Mouse (Mus musculus) limb, embryonic 13.5 days (tissue): Measurements from ENCODE around the gene Ahcy. TPM values are rescaled to one million over a fixed set of nuclear protein-coding genes. Genes with fewer than 3 reads are reported as not detected.
"Not testable (repeated sequence)": the region's sequence is repeated elsewhere in the genome, so short reads cannot be mapped to it uniquely, and the experiment has no call there.

Experiments used
- ATAC-seq: fragments of 200-750 bp; cut with Nextera tagmentation; 2 replicates; pipeline ENCODE4 v1.8.0; 2017; ENCODE audit warnings: low read depth, moderate number of reproducible peaks, moderate TSS enrichment; ENCODE audit not compliant: low FRiP score
- H3K27ac ChIP-seq: fragments of 300-500 bp; sonication (generic); 2 replicates; pipeline ENCODE4 v1.5.1; 2015; ENCODE audit warnings: inconsistent platforms, mild to moderate bottlenecking, moderate library complexity
- H3K27me3 ChIP-seq: fragments of 300-500 bp; sonication (generic); 2 replicates; pipeline ENCODE4 v1.6.1; 2015; ENCODE audit warnings: mild to moderate bottlenecking, inconsistent platforms
- H3K36me3 ChIP-seq: fragments of 300-500 bp; sonication (generic); 2 replicates; pipeline ENCODE4 v1.6.1; 2015; ENCODE audit warnings: inconsistent platforms, mild to moderate bottlenecking, moderate library complexity
- H3K4me1 ChIP-seq: fragments of 300-500 bp; sonication (generic); 2 replicates; pipeline ENCODE4 v1.6.1; 2015; ENCODE audit warnings: inconsistent platforms
- H3K4me2 ChIP-seq: fragments of 300-500 bp; sonication (generic); replicated peaks from 2 replicates; pipeline ENCODE4 v1.6.1; 2015; ENCODE audit warnings: inconsistent platforms, mild to moderate bottlenecking, moderate library complexity
- H3K4me3 ChIP-seq: fragments of 300-500 bp; sonication (generic); 2 replicates; pipeline ENCODE4 v1.5.1; 2015; ENCODE audit warnings: moderate library complexity, mild to moderate bottlenecking, inconsistent platforms
- H3K9ac ChIP-seq: fragments of 300-500 bp; sonication (generic); 2 replicates; pipeline ENCODE4 v1.6.1; 2015; ENCODE audit warnings: mild to moderate bottlenecking, inconsistent platforms
- H3K9me3 ChIP-seq: fragments of 300-500 bp; sonication (generic); 2 replicates; pipeline ENCODE4 v1.6.1; 2016; ENCODE audit warnings: inconsistent platforms
- WGBS: fragments of 180-500 bp; shearing (Covaris S2); methylation state at CpG from one replicate; pipeline ENCODE4 v1.1.7; 2015; 5-methylcytosine and 5-hydroxymethylcytosine counted together
- polyA plus RNA-seq: library from polyadenylated mRNA; unstranded; fragments of >200 nt; fragmentation: Nextera tagmentation; extraction: Ambion mirVana; gene quantifications from 2 replicates; pipeline ENCODE4 v1.2.1, GENCODE M21; 2015

Gene Ahcy
- polyA plus RNA-seq, 1 experiment from 2014 or later = 73.1 TPM

DNA sequence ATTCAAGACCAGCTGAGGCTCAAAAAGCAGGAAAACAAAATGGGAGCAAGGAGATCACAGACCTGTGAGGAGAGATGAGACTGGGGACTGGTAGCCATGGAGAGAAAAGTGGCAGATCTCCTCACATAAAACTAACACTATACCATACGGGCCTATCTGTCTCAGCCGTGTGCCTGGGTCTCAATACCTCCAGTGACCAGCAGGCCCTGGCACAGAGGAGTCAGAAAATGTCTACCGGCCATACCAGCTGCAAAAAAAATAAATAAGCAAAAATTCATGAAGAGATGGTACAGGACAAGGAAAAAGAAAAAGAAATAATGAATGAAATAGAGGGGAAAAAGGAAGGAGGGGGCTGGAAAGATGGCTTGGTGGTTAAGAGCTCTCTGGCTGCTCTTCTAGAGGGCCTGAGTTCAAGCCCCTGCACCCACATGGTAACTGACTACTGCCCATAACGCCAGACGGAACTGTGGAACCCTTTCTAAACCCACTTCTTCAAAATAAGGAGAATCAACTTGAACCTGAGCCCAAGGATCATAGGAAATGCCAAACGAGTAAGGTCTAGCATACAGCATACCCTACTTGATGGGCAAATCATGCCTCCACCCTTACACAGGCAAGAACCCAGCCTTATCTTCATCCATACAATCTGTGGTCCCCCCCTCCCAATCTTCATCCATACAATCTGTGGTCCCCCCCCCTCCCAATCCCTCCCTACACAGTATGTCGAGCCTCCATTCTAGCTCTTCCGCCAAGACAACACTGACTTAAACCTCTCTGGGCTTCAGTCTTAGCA, 1.7 kb downstream of the Ahcy start:
- Histone ChIP-seq H3K9ac (no peak overlapping the region), H3K4me2 (peak overlapping the region; percentile 76), H3K27ac (no peak overlapping the region), H3K36me3 (peaks cover 11% of the 10 kb centered on the region), H3K9me3 (no peaks in the 10 kb centered on the region), H3K4me3 (peak overlapping the region; percentile 73), H3K27me3 (no peaks in the 10 kb centered on the region), H3K4me1 (peaks cover 26% of the 10 kb centered on the region)
- WGBS = 78% methylated on average over 8 of the region's 8 CpGs
- ATAC-seq = no peak

DNA sequence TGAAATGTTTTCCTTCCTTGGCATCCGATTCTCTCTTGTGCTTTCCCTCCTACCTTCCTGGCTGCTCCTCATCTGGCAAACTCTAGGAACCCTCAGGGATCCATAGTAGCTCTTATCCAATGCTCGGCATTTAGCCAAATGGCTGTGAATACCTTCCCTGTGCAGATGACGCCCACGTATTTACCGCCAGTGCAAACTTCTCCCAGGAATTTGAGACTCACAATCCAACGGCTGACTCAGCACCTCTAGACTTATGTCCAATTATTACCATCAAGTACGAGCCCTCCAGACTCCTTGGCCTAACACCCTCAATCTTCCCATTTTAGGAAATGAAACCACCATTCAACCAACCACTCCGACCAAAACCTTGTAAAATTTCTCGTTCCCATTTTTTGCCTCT, 3.3 kb downstream of the Ahcy start:
- H3K9me3 ChIP-seq = no peaks in the 10 kb centered on the region
- WGBS = 82% methylated on average over 9 of the region's 9 CpGs
- peaks cover 26% of the 10 kb centered on the region for H3K4me1 ChIP-seq
- H3K9ac ChIP-seq = no peak overlapping the region
- no peak overlapping the region for H3K4me2 ChIP-seq
- H3K4me3 ChIP-seq = no peak overlapping the region
- no peaks in the 10 kb centered on the region for H3K27me3 ChIP-seq
- H3K27ac ChIP-seq = no peak overlapping the region
- ATAC-seq = no peak
- H3K36me3 ChIP-seq = peaks cover 26% of the 10 kb centered on the region

DNA sequence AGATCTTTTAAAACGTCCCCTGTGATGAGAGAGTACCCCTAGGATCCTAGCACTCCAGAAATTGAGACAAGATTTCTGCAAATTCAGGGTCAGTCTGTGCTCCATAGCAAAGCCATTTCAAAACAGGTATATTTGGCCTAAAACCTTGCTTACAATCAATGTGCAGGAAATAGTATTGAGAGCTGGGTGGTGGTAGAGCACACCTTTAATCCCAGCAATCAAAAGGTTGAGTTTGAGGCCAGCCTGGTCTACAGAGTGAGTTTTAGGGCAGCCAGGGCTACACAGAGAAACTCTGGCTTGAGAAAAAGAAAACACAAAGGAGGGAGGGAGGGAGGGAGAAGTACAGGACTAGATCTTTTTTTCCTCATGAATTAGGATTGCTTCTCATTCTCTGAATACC, 16.9 kb downstream of the Ahcy start:
- Histone ChIP-seq H3K4me2 (no peak overlapping the region), H3K4me3 (no peak overlapping the region), H3K4me1 (no peaks in the 10 kb centered on the region), H3K27me3 (no peaks in the 10 kb centered on the region), H3K36me3 (peaks cover 28% of the 10 kb centered on the region), H3K27ac (no peak overlapping the region), H3K9ac (no peak overlapping the region), H3K9me3 (no peaks in the 10 kb centered on the region)
- 67% methylated on average over 1 of the region's 1 CpGs for WGBS
- ATAC-seq = no peak

DNA sequence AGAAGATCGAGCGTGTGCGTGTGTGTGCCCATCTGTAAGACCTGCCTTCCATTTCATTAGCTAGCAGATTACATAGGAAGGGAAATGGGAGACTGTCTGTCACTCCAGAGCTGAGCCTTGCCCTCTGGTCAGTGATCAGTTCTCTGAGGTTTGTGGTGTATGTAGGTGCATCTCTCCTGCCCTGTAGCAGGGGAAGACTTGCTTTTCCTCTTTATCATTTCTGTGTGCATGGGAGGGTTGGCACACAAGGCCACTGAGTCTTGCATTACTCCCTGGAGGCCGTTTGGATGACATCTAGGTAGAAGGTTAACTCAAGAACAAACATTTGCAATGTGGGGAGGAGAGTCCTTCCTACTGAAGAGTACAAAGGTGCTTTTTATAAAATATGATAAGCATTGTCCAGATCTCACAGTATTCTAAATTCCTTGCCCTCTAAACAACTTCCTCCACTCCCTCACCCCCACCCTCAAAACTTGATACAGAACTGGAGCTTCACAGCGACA, 18.2 kb downstream of the Ahcy start:
- H3K4me1 ChIP-seq = peaks cover 11% of the 10 kb centered on the region
- no peak for ATAC-seq
- H3K9me3 ChIP-seq = no peaks in the 10 kb centered on the region
- 73% methylated on average over 5 of the region's 5 CpGs for WGBS
- H3K36me3 ChIP-seq = peaks cover 16% of the 10 kb centered on the region
- H3K9ac ChIP-seq = no peak overlapping the region
- no peak overlapping the region for H3K27ac ChIP-seq
- no peak overlapping the region for H3K4me3 ChIP-seq
- no peaks in the 10 kb centered on the region for H3K27me3 ChIP-seq
- H3K4me2 ChIP-seq = no peak overlapping the region

DNA sequence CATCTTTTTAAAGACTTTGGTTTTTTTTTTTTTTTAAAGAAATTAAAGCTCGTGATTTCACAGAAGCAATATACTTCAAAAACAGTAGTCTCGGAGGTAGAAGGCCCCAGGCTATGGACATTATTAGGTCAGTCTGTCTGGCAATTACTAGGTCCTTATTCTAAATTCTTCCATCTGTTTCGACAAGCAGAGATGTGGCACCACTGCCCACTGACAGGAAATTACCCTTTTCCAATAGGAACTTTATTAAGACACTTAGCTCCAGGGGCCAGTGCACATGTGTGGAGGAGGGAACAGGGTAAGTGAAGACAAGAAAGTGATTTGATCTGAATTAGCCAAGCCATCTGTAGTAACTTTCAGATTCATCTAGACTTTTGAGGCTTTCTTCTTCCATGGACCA, 19.6 kb downstream of the Ahcy start:
- peaks cover 8% of the 10 kb centered on the region for H3K36me3 ChIP-seq
- H3K4me3 ChIP-seq = no peak overlapping the region
- H3K27me3 ChIP-seq = no peaks in the 10 kb centered on the region
- no peak overlapping the region; the same call in 1 of the 2 replicates for H3K27ac ChIP-seq
- H3K4me1 ChIP-seq = peaks cover 18% of the 10 kb centered on the region
- no peak overlapping the region for H3K4me2 ChIP-seq
- ATAC-seq = no peak
- no peak overlapping the region for H3K9ac ChIP-seq
- 18% methylated on average over 3 of the region's 3 CpGs for WGBS
- H3K9me3 ChIP-seq = no peaks in the 10 kb centered on the region

DNA sequence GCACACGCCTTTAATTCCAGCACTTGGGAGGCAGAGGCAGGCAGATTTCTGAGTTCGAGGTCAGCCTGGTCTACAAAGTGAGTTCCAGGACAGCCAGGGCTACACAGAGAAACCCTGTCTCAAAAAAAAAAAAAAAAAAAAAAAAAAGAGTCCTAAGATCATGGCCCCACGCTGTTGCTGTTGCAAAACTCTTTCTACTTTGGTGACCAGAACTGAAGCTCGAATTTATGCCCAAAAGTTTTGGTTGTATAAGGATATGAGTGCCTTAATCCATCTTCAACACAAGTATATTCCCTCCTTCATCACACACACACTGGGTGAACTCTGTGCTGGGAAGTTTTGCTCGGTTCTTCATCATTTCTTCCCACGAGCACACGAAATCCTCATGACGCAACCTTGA, 20.8 kb downstream of the Ahcy start:
- not testable (repeated sequence) for H3K4me3 ChIP-seq, H3K36me3 ChIP-seq, H3K27ac ChIP-seq, ATAC-seq, H3K9ac ChIP-seq, H3K9me3 ChIP-seq, H3K27me3 ChIP-seq, H3K4me2 ChIP-seq
- WGBS = 91% methylated on average over 8 of the region's 8 CpGs
- peaks cover 18% of the 10 kb centered on the region for H3K4me1 ChIP-seq

DNA sequence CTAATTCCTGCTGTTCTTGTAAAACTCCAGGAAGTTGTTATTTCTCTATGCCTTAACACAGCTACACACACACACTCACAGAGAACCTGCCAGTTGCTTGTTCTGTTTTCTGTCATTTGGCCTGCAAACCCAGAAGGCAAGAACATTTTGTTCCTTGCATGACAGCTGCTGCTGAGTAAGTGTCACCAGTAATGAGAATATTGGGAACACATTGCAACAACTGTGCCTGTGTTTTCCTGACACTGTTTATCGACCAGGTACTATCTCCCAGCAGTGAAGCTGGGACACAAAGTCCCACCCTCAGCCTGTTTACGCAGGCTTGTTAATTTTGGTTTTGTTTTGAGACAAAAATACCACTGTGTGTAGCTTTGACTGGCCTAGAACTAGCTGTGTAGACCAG, 21.6 kb downstream of the Ahcy start:
- Histone ChIP-seq H3K4me3 (no peak overlapping the region), H3K9ac (no peak overlapping the region), H3K27me3 (no peaks in the 10 kb centered on the region), H3K9me3 (no peaks in the 10 kb centered on the region), H3K4me1 (peaks cover 23% of the 10 kb centered on the region), H3K27ac (no peak overlapping the region), H3K36me3 (no peaks in the 10 kb centered on the region), H3K4me2 (no peak overlapping the region)
- no peak for ATAC-seq
- WGBS = 56% methylated on average over 2 of the region's 2 CpGs

DNA sequence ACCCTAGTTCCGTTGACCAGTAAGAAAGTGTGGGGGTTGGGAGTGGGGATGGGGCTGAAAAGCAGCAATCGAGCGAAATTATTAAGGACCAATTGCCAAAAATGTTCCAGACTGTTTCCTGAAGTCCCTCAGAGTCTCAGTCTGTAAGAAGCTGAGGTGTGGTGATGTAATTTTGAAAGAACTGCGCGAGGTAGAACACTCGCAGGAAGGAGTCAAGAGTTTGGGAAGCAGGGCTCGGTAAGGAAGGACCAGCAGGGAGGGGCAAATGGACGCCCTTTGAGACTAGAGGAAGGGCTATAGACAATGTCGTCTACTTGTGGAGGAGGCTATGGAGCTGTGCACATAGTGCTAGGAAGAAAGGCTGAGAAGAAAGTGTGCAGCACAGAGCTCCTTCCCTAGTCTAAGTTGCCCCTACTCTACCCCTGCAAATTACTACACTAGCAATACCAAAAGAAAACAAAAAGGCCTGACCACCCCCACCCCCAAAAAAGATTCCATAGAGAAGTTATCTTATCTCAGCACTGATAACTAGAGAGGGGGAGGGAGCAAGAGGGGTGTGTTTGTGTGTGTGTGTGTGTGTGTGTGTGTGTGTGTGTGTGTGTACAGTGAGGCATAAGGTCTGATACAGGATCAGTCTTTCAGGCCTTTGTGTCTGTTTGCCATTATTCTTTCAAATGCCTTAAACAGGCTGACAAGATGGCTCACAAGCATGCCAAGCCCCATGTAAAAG, 22.5 kb downstream of the Ahcy start:
- Histone ChIP-seq H3K36me3 (no peaks in the 10 kb centered on the region), H3K4me2 (peak overlapping the region; percentile 85), H3K27me3 (no peaks in the 10 kb centered on the region), H3K4me3 (peak overlapping the region; percentile 55), H3K4me1 (peaks cover 28% of the 10 kb centered on the region), H3K9me3 (no peaks in the 10 kb centered on the region), H3K9ac (peak overlapping the region; percentile 59), H3K27ac (peak overlapping the region; percentile 83)
- WGBS = 22% methylated on average over 9 of the region's 9 CpGs
- ATAC-seq = no peak

DNA sequence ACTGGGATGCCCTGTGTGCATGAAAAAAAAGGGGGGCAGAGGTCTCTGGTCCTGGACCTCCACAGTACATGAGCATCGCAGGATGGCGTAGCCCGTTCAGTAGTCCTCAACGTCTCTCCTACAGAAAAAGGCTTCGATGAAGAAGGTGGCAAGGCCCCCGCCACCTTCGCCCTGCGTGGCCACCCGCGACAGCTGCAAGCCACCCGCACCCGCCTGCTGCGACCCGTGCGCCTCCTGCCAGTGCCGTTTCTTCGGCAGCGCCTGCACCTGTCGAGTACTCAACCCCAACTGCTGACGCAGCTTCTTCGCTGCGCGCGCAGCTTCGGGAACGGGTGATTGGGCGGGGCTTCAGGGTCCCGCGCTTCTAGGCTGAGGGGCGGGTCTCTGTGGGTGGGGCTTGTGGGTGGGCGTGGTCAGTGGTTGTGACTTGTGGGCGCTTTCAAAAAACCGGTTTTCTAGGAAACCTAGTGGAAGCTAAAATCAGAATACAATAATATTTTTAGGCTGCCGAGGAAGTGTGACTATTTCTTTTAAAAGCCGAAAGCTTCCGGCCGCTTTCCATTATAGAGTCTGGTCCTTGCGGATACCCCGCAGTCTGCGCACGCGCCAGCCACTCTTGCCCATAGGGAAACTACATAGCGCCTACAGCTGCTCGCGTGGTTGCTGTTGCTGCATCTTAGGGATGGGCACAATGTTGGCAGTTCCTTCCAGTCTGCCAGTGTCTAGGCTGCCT, 23.6 kb downstream of the Ahcy start:
- WGBS = 1% methylated on average over 45 of the region's 45 CpGs
- Histone ChIP-seq H3K4me3 (peak overlapping the region; percentile 55), H3K4me1 (peaks cover 28% of the 10 kb centered on the region), H3K9ac (peak overlapping the region; percentile 61), H3K4me2 (peak overlapping the region; percentile 85), H3K27ac (peak overlapping the region; percentile 83), H3K27me3 (no peaks in the 10 kb centered on the region), H3K36me3 (no peaks in the 10 kb centered on the region), H3K9me3 (no peaks in the 10 kb centered on the region)
- ATAC-seq = peak; percentile 93

DNA sequence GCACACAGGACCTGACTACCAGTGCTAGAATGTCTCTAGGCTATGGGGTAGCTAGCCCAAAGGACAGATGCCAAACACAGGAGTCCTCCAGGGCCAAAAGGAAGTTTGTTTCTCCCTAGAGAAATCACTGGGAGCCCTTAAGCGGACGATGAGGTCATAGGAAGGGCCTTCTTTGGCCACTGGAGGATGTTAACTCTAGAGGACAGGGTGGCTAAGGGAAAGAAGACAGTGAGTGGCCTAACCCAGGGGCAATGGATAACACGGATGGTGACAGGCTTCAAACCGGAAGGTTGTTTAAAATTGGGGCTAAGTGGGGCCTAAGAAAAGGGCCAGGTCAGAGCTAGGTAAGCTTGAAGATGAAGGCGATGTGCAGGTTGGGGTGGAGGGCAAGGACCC, 24.2 kb downstream of the Ahcy start:
- Histone ChIP-seq H3K9ac (peak overlapping the region; percentile 61), H3K9me3 (no peaks in the 10 kb centered on the region), H3K4me2 (peak overlapping the region; percentile 85), H3K27me3 (no peaks in the 10 kb centered on the region), H3K36me3 (no peaks in the 10 kb centered on the region), H3K4me3 (peak overlapping the region; percentile 55), H3K27ac (peak overlapping the region; percentile 39; the same call in 1 of the 2 replicates), H3K4me1 (peaks cover 28% of the 10 kb centered on the region)
- 20% methylated on average over 5 of the region's 5 CpGs for WGBS
- ATAC-seq = no peak; the same call in 1 of the 2 replicates

DNA sequence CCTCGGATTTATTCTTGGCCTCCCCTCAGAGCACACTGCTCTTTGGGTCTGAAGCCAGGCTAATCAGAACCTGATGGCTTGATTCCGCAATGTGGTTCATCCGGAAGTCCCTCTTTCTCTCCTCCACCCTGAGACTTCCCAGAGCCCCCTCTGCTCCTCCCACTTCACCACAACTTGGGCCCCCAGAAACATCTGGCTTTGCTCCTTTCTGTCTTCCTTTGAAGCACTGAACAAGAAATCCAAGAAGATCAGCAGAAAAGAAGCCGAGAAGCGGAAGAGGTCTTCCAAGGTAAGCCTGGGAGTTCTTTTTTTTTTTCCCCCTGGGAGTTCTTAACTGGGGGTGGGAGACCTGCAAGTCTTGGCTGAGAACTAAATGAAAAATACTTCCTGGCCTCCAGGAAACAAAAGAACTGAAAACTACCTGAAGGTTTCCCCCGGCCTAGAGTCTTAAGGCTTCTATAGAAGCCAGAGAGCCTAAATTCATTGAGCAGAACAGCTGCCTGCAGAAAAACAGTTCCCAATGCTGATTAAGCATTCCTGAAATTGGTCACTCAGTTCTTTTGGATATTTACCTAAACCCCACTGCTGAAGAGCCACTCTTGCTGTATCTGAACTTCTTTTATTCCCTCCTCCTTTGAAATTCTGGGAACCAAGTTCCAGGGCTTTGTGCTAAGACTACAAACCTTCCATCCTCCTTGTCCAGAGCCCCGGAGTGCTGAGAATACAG, 26.7 kb downstream of the Ahcy start:
- H3K4me3 ChIP-seq = peak overlapping the region; percentile 24
- WGBS = 19% methylated on average over 7 of the region's 7 CpGs
- peaks cover 28% of the 10 kb centered on the region for H3K4me1 ChIP-seq
- no peak for ATAC-seq
- H3K9ac ChIP-seq = peak overlapping the region; percentile 50
- H3K27me3 ChIP-seq = no peaks in the 10 kb centered on the region
- H3K4me2 ChIP-seq = peak overlapping the region; percentile 47
- no peaks in the 10 kb centered on the region for H3K9me3 ChIP-seq
- H3K36me3 ChIP-seq = no peaks in the 10 kb centered on the region
- H3K27ac ChIP-seq = peak overlapping the region; percentile 76
